Mouse (Mus musculus): Measurements from ENCODE around the gene Zmym6. TPM values are rescaled to one million over a fixed set of nuclear protein-coding genes. Genes with fewer than 3 reads are reported as not detected.
A peak's percentile ranks its signal among the peaks of the same experiment; 100 is the strongest.

Zmym6 gene
- total RNA-seq, 2 experiments from 2014 or later = 6.8 to 8.1 TPM

GRCm38 (mm10) chr4:127123391-127123790, 46.2 kb downstream of the Zmym6 start, which contains the start of gene Tmem35b:
TSS of gene Tmem35b (plus strand) at chr4:127123691.
- no peak for ATAC-seq (ENCODE audit: poor library complexity, severe bottlenecking)

DNA sequence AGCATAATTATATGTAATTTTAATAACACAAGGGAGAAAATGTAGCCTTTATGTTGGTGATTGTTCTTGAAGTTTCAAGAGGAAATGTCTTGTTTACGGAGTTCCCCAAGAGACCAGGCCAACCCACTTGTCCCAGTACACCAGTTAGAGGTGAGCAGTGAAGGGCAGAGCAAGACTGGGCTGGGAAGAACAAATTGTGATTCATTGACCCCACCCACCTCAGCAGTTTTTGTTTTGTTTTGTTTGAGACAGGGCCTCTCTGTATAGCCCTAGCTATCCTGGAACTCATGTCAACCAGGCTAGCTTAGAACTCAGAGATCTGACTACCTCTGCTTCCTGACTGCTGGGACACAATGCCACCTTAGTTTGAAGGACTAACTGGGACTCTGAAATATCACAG, 47.1 kb downstream of the Zmym6 start:
- no peak for ATAC-seq (ENCODE audit: poor library complexity, severe bottlenecking)

DNA sequence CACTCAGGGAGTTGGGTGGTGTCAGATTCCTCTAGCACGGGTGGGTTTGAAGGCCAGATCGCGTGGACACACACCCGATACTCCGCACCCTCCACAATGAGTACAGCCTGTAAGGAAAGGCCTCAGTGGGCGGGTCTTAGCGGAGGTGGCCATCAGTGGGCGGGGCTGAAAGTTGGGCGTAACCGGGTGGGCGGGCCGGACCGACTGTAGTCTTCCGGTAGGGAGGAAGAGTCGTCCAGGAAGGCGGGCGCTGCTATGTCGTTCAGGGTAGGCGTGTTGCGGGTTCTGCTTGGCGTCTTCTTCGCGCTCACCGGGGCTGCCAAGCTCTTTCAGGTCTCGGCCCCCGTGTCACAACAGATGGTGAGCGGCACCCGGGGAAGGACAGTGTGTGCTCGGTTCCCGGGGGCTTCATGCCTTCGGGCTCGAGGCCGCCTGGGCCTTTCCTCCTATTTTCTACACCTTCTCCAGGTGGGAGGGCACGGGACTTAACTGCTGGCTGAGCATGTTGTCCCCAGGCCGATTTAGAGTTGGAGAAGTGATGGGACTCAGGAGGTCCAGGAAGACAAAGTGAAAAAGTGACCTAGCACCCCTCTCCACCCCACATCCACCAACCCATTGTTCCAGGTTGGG, 48.8 kb downstream of the Zmym6 start:
- peak; percentile 99 for ATAC-seq (ENCODE audit: poor library complexity, severe bottlenecking)

GRCm38 (mm10) chr4:127134687-127135086, 57.5 kb downstream of the Zmym6 start:
- ATAC-seq (ENCODE audit: poor library complexity, severe bottlenecking) = no peak

- ATAC-seq (ENCODE audit: poor library complexity, severe bottlenecking) = no peak
Measured at GRCm38 (mm10) chr4:127137591-127137990, 60.4 kb downstream of the Zmym6 start.

- ATAC-seq (ENCODE audit: poor library complexity, severe bottlenecking) = no peak
Measured at GRCm38 (mm10) chr4:127138486-127138885, 61.3 kb downstream of the Zmym6 start.

DNA sequence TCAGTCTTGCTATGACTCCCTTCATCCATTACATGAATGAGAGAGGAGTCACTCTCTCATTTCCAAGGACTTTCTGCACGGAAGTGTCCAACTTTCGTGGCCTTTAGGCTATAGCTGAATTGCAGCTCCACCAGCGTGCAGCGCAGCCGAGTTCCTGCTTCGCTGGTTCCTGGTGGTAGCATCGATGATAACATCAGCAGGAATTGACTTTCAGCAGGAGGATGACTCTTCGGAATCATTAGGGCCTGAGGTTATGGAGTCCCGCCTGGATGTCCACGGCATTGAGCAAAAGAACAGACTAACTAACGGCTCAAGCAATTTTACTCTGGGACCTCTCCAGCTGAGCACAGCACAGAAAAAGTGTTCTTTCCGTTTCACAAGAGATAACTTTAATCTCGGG, 72.8 kb downstream of the Zmym6 start:
- no peak for ATAC-seq (ENCODE audit: poor library complexity, severe bottlenecking)

GRCm38 (mm10) chr4:127153345-127153744, 76.2 kb downstream of the Zmym6 start:
- no peak for ATAC-seq (ENCODE audit: poor library complexity, severe bottlenecking)

- no peak for ATAC-seq (ENCODE audit: poor library complexity, severe bottlenecking)
Measured at GRCm38 (mm10) chr4:127155757-127156156, 78.6 kb downstream of the Zmym6 start.

DNA sequence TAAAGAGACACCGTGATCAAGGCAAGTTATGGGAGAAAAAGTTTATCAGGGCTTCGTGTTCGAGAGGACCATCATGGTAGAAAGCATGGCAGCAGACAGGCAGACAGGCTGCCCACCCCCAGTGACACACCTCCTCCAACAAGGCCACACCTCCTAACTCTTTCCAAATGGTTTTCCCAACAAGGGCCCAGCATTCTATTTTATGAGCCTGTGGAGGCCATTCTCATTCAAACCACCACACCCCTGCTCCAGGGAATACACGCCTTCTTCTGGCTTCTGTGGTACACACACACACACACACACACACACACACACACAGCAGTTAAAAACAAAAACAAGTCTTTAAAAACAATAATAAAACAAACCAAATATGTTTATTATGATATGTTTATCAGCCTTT, 80.6 kb downstream of the Zmym6 start:
- ATAC-seq (ENCODE audit: poor library complexity, severe bottlenecking) = no peak

DNA sequence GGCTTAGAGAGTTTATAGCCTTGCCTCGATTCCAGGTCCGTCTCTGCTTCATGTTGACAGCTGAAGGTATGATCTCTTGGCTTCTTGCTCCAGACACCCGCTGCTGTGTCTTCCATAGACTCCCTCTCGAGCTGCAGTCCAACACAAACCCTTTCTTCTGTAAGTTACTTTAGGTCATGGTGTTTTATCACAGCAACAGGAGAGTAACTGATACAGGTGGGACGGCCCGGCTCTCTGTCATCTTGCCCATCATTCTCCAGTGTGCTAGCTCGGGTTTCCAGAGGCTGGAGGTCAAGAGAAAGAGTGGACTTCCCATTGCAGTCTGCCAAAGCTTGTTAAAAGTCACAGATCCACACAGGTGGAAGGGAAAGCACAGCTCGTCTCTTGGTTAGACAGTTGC, 86.7 kb downstream of the Zmym6 start:
- no peak for ATAC-seq (ENCODE audit: poor library complexity, severe bottlenecking)

DNA sequence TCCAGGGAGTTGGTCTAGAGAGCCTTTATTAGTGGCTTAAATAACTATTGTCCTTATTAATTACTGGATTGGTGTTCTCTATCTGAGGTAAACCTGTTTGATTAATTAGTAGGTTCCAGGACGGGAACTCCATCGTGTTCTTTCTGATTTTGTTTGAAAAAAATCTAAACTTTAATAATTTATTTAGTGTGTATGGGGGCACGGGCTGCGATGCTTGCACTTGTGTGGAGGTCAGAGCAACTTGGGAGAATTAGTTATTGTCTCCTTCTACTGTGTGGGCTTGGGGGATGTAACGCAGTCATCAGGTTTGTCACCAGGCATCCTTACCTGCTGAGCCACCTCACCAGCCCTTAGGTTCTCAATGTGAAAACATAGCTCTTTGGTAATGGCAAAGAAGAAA, 89.9 kb downstream of the Zmym6 start:
- no peak for ATAC-seq (ENCODE audit: poor library complexity, severe bottlenecking)

- no peak for ATAC-seq (ENCODE audit: poor library complexity, severe bottlenecking)
Measured at GRCm38 (mm10) chr4:127167731-127168130, 90.5 kb downstream of the Zmym6 start.

DNA sequence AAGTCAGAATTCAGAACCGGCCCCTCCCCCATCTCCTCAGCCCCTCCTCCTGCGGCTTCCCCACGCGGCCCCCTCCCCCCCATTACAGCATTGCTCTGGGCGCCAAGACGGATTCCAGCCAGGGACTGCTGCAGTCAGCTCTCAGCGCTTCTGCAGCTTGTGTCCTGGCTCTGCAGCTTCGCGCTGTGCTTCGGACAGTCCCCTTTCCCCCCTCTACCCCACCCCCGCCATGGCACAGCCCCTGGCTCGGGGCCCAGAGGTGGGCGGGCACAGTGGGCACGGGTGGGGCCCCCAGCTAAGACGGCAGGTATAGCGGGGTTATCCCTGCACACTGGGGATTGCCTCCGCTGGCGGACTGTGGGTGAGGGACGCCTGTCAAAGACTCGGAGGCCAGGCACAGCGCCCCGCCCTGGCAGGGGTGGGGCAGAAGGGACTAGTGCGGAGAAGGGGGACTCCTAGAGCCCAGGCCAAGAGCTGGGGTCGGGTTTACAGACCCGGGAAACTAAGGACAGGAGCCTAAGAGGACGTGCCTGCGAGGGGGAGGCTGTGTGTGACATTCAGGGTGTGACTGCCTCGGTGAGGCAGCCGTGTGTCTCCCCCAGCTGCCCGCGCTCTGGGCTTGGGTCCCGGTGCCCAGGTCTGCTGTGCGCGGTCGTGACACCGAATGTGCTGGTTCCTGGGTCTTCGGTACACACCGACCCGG, 91.2 kb downstream of the Zmym6 start:
- ATAC-seq (ENCODE audit: poor library complexity, severe bottlenecking) = peak; percentile 24; the same call in 1 of the 2 replicates

- ATAC-seq (ENCODE audit: poor library complexity, severe bottlenecking) = no peak
Measured at GRCm38 (mm10) chr4:127168914-127169345, 91.7 kb downstream of the Zmym6 start, which contains the start of gene Dlgap3. TSS of gene Dlgap3 (plus strand) at chr4:127169204.

- no peak for ATAC-seq (ENCODE audit: poor library complexity, severe bottlenecking)
Measured at GRCm38 (mm10) chr4:127169346-127170221, 92.4 kb downstream of the Zmym6 start.

DNA sequence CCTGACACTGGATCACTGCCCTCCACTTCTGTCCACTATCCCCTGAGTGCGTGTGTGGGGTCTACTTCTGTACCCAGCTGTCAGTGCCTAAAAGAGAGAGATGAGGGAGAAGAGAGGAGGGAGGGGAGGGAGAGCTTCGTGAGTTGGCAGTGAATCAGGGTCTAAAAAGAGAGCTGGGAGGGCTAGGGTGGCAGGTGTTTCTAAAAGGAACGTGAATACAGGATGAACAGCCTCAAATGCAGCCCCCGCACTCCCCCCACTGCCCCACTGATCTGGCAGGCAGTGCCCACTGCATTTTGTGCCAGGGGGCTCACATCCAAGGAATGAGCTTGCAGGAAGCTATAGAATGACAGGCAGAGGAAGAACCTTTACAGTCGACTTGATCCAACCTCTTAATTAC, 93.7 kb downstream of the Zmym6 start:
- no peak for ATAC-seq (ENCODE audit: poor library complexity, severe bottlenecking)

DNA sequence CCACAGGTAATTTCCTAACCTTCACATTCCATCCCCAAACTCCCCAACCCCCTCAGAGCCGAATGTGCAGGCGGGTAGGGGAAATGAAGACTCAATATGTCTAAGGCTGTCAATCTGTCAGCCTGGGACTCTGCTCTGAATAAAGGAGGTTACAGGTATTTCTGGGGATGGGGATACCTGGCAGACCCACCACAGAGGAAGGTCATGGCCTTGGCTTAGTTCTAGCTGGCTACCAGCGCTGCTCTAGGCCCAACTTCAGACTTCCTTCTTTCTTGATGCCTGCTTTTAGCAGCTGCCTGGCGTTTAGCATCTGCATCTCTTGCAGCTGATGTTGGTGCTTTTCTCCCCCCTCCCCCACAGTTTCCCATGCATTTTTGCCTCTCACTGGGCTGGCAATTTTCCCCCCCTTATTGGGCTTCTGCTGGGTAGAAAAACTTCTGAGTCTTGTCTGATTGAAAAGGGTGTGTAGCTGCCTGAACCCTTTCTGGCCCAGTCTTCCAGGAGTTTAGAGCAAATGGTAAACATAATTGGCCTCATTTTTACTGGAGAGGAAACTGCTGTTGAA, 94.2 kb downstream of the Zmym6 start:
- no peak for ATAC-seq (ENCODE audit: poor library complexity, severe bottlenecking)

- ATAC-seq (ENCODE audit: poor library complexity, severe bottlenecking) = no peak
Measured at GRCm38 (mm10) chr4:127172119-127172518, 94.9 kb downstream of the Zmym6 start.

- no peak for ATAC-seq (ENCODE audit: poor library complexity, severe bottlenecking)
Measured at GRCm38 (mm10) chr4:127172614-127173013, 95.4 kb downstream of the Zmym6 start.

DNA sequence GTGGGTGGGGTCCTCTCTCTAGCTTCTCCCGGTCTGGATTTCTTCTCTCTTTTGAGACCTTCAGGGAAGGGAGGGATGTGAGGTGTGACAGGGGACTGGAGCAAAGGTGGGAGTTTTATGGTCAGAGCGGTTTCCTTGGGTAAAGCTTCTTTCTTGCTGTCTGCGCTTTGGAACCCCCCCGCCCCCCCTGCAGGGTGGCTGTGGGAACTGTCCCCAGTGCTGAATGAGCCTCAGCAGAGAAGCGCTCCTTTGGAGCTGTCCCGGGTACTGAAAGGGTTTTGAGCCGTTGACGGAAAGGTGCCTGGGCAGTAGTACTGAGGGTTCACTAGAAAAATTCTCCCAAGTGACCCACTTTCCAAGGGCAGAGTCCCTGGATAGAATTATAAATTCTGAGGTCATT, 96.3 kb downstream of the Zmym6 start:
- no peak for ATAC-seq (ENCODE audit: poor library complexity, severe bottlenecking)

All from megakaryocyte, adult 5-6 weeks (primary cell).